Mouse (Mus musculus): ENCODE measurements around the gene Ephx4. TPM values are rescaled to one million over a fixed set of nuclear protein-coding genes. Genes with fewer than 3 reads are reported as not detected.

Ephx4 gene
- 0.65 and 0.99 TPM in 2 replicates for polyA plus RNA-seq (2012; rRNA removed; ENCODE audit: low replicate concordance)

DNA sequence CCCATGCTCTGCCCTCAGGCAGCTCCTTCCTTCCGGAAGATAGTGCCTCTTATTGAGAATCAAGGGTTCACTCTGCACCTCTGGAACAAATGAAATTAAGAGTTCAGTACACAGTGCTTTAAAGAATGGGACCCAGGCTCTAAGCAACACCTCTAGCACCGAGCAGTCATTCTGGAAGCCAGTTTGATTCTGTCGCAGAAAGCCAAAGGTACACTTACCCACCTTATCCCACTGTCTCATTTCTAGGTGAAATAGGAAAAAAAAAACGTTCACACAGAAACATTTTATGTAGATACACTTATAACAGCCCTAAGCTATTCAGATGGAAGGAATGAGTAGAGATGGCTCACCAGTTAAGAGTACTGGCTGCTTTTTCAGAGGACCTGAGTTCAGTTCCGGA is at the start of gene Ephx4:
Ephx4 (plus strand) TSS at position 301 of the 400 bp plus-strand sequence.

DNA sequence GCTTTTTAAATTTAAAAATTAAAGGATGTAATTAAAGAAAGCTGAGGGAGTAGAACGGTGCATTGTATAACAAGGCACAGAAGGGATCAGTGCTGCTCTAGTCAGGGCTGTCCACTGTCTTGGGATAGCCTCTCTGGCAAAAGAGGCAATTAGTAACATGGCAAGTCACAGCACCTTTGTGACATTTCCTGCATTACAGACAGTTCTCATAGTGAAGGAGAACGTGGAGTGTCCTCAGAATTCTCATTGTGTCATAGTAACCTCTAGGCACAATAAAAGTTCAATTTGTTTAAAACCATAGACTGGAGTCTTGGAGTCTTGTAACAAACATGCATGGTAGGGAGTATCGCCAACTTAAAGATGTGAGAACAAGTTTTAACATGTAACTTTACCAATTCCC is 28.7 kb downstream of the Ephx4 start, which contains the start of gene Lpcat2b:
Lpcat2b (plus strand) TSS at position 301 of the 400 bp plus-strand sequence.

DNA sequence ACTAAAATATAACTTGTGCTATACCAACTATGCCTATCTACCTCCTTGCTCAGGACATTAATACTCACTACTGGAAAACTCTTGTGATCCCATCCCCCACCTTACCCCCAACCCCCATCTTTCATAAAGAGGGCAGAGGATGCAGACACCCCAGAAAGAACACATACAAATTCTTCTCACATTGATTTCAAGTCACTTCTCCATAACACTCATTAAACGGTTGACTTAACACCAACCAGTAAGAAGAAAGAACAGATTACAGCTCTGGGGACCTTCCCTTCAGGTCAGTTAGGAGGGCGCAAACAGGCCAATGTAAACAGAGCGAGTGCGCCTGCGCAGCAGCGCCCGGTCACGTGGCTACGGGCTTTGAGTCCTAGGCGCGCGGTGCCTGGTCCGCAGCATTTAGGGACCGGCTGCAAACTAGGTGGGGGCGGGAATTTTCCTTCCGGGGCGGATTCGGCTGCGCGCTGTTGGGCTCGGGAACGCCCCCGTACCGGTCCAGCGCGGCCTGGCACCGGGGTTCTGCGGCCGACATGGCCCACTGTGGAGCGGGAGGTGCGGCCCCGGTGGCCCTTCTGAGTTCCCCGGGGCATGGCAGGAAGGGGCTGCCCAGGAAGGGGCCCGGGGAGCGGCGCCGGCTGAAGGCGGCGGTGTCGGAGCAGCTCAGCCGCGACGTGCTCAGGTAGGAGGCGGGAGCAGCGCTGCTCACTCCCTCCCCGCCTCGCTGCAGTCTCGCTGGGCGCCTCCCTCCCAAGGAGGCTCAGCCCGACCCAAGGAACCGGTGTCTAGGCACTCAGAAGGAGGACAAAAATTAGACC is 35.1 kb downstream of the Ephx4 start, which contains the start of gene Btbd8:
Btbd8 (plus strand) TSS at position 534 of the 818 bp plus-strand sequence.

Other genes with a start within 250 kb of the Ephx4 start
- gene Tgfbr3, start 113.1 kb upstream of the Ephx4 start, polyA plus RNA-seq (2012; rRNA removed; ENCODE audit: low replicate concordance), result 71.2 and 75.7 TPM in 2 replicates
- gene Brdt, start 71.6 kb upstream of the Ephx4 start, polyA plus RNA-seq (2012; rRNA removed; ENCODE audit: low replicate concordance), result 1.5 and 1.9 TPM in 2 replicates
- gene Lpcat2b, start 28.8 kb downstream of the Ephx4 start, polyA plus RNA-seq (2012; rRNA removed; ENCODE audit: low replicate concordance), result not detected in 2 replicates
- gene Btbd8, start 35.3 kb downstream of the Ephx4 start, polyA plus RNA-seq (2012; rRNA removed; ENCODE audit: low replicate concordance), result 0.76 and 1.6 TPM in 2 replicates
- not detected in 2 replicates for gene Gm42669, start 104.9 kb downstream of the Ephx4 start, polyA plus RNA-seq (2012; rRNA removed; ENCODE audit: low replicate concordance)
- 0.04 TPM in 1 of 2 replicates, not detected in the other for gene 1700028K03Rik, start 132.0 kb downstream of the Ephx4 start, polyA plus RNA-seq (2012; rRNA removed; ENCODE audit: low replicate concordance)
- 1.4 and 3.5 TPM in 2 replicates for gene Rpap2, start 194.6 kb downstream of the Ephx4 start, polyA plus RNA-seq (2012; rRNA removed; ENCODE audit: low replicate concordance)
- gene Glmn, start 195.2 kb downstream of the Ephx4 start, polyA plus RNA-seq (2012; rRNA removed; ENCODE audit: low replicate concordance), result 0.26 and 1.3 TPM in 2 replicates

Data from mammary gland, adult 2 months (tissue).